Mouse (Mus musculus): ENCODE measurements around the gene 1700001O22Rik. TPM values are rescaled to one million over a fixed set of nuclear protein-coding genes. Genes with fewer than 3 reads are reported as not detected.
A peak's percentile ranks its signal among the peaks of the same experiment; 100 is the strongest.

1700001O22Rik gene
- polyA plus RNA-seq (2014; fragmentation: Nextera tagmentation; extraction: Ambion mirVana) = 2.7 and 4.0 TPM in 2 replicates

DNA sequence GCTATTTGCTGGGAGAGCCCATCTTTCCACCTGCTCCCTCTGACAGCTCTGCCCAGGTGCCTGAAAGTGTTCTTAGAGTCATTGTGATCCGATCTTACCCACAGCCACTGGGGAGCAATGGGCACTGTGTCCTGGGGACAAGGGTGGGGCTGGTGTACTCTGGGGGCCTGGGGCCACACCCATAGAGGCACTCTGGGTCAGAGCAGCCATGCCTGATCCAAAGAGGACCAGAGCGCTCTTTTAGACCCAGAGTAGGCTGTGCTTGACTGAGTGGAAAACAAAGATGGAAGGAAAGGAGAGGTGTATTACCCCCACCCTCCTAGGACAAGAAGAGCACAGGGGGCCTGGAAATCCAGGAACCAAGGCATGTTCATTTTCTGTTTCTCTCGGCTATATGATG, at the start of gene 1700001O22Rik:
TSS of gene 1700001O22Rik (minus strand) at position 58 of the 400 bp plus-strand sequence.
- no peak within 1 kb of the TSS for H3K4me3 ChIP-seq (ENCODE audit: low read depth, low read length)
- H3K27ac ChIP-seq (ENCODE audit: low read depth, low read length) = no peak within 1 kb of the TSS
- H3K36me3 ChIP-seq (ENCODE audit: control insufficient read depth, insufficient read depth, low read length) = no peaks in the 10 kb centered on the region
- peaks cover 26% of the 10 kb centered on the region for H3K27me3 ChIP-seq (ENCODE audit: control insufficient read depth, insufficient read depth, low read length)
- H3K9me3 ChIP-seq (ENCODE audit: control insufficient read depth, low read length) = no peaks in the 10 kb centered on the region
- H3K4me2 ChIP-seq (replicated peaks; ENCODE audit: low read depth, low read length) = no peak within 1 kb of the TSS
- DNase-seq (ENCODE audit: low spot score) = no peak
- 92% methylated on average over 3 of the region's 3 CpGs for WGBS
- H3K9ac ChIP-seq (ENCODE audit: low read depth, low read length) = no peak within 1 kb of the TSS
- peaks cover 13% of the 10 kb centered on the region; the same call in 1 of the 2 replicates for H3K4me1 ChIP-seq (replicated peaks; ENCODE audit: control insufficient read depth, insufficient read depth, low read length)
- ATAC-seq (ENCODE audit: low FRiP score) = no peak

DNA sequence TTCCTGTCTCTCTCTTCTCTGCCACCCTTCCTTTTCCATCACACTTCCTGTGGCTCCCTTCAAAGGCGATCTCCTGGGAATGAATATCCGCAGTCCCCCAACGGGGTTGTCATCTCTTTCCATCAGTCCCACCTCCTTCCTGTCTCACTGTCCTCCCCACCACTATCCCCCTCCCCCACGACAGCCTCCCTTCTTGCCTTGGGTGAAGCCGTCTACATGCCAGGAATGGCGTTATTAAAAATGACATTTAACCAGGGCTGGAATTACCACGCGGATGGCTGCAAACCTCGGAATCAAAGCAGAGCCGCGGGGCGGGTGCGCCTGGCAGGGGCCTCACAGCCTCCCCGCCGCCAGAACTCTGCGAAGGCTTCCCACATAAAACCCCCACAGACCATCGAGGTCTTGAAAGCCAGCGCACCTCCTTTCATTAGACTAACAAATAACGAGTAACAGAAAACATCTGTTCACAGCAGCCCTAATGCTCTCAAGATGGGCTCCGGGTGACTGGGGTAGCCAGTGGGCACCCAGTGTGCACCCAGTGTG, 49.4 kb upstream of the 1700001O22Rik start:
- Histone ChIP-seq H3K4me2 (replicated peaks; ENCODE audit: low read depth, low read length) (no peak overlapping the region), H3K9ac (ENCODE audit: low read depth, low read length) (no peak overlapping the region), H3K9me3 (ENCODE audit: control insufficient read depth, low read length) (no peaks in the 10 kb centered on the region), H3K4me3 (ENCODE audit: low read depth, low read length) (no peak overlapping the region), H3K27me3 (ENCODE audit: control insufficient read depth, insufficient read depth, low read length) (no peaks in the 10 kb centered on the region), H3K4me1 (replicated peaks; ENCODE audit: control insufficient read depth, insufficient read depth, low read length) (no peaks in the 10 kb centered on the region; the same call in 1 of the 2 replicates), H3K27ac (ENCODE audit: low read depth, low read length) (no peak overlapping the region), H3K36me3 (ENCODE audit: control insufficient read depth, insufficient read depth, low read length) (no peaks in the 10 kb centered on the region)
- no peak for DNase-seq (ENCODE audit: low spot score)
- no peak for ATAC-seq (ENCODE audit: low FRiP score)
- WGBS = 38% methylated on average over 20 of the region's 20 CpGs

DNA sequence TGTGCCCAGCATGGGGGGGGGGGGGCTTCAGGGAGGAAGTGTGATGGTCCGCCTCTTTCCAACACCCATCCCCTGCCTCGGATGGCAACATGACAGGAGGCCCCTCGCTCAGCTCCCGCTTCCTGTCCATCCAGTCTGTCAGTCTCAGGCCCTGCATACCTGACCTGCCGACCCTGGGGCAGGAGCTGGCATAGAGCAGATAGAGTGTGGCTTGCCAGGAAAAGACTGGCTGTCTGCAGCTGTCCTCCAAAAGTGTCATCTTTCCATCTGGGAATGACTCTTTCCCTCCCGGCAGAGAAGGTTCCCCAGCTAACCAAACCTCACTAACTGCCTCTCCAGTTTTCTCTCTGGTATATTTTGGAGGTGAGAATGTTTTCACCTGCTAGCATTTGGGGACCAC, 47.1 kb upstream of the 1700001O22Rik start:
- Histone ChIP-seq H3K9me3 (ENCODE audit: control insufficient read depth, low read length) (no peaks in the 10 kb centered on the region), H3K4me2 (replicated peaks; ENCODE audit: low read depth, low read length) (no peak overlapping the region), H3K27me3 (ENCODE audit: control insufficient read depth, insufficient read depth, low read length) (peaks cover 6% of the 10 kb centered on the region), H3K4me3 (ENCODE audit: low read depth, low read length) (no peak overlapping the region), H3K36me3 (ENCODE audit: control insufficient read depth, insufficient read depth, low read length) (no peaks in the 10 kb centered on the region), H3K9ac (ENCODE audit: low read depth, low read length) (no peak overlapping the region), H3K4me1 (replicated peaks; ENCODE audit: control insufficient read depth, insufficient read depth, low read length) (peaks cover 2% of the 10 kb centered on the region; the same call in 1 of the 2 replicates), H3K27ac (ENCODE audit: low read depth, low read length) (no peak overlapping the region)
- DNase-seq (ENCODE audit: low spot score) (no peak), ATAC-seq (ENCODE audit: low FRiP score) (no peak)
- WGBS = 52% methylated on average over 6 of the region's 6 CpGs

DNA sequence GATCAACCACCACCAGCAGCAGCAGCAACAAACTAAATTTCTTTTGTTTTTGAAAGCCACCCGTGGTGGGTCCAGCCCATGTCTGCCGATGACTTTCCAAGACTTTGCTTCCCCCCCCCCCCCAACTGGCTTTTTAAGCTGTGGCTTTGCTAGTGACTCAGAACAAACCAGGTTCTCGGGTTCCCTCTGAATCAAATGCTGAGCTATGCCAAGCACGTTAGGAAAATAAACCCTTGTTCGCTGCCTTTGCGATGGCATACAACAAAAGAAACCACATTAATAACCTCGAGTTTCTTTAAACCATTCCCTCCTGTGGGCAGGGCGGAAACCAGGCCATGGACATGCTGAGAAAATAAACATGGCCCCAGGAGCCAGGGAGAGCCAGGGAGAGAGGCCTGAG, 44.7 kb upstream of the 1700001O22Rik start:
- WGBS = 59% methylated on average over 8 of the region's 8 CpGs
- ATAC-seq (ENCODE audit: low FRiP score) = no peak
- no peaks in the 10 kb centered on the region for H3K36me3 ChIP-seq (ENCODE audit: control insufficient read depth, insufficient read depth, low read length)
- peaks cover 2% of the 10 kb centered on the region; the same call in 1 of the 2 replicates for H3K4me1 ChIP-seq (replicated peaks; ENCODE audit: control insufficient read depth, insufficient read depth, low read length)
- H3K27ac ChIP-seq (ENCODE audit: low read depth, low read length) = no peak overlapping the region
- peaks cover 21% of the 10 kb centered on the region for H3K27me3 ChIP-seq (ENCODE audit: control insufficient read depth, insufficient read depth, low read length)
- H3K4me2 ChIP-seq (replicated peaks; ENCODE audit: low read depth, low read length) = no peak overlapping the region
- DNase-seq (ENCODE audit: low spot score) = no peak
- H3K4me3 ChIP-seq (ENCODE audit: low read depth, low read length) = no peak overlapping the region
- H3K9me3 ChIP-seq (ENCODE audit: control insufficient read depth, low read length) = no peaks in the 10 kb centered on the region
- H3K9ac ChIP-seq (ENCODE audit: low read depth, low read length) = no peak overlapping the region

DNA sequence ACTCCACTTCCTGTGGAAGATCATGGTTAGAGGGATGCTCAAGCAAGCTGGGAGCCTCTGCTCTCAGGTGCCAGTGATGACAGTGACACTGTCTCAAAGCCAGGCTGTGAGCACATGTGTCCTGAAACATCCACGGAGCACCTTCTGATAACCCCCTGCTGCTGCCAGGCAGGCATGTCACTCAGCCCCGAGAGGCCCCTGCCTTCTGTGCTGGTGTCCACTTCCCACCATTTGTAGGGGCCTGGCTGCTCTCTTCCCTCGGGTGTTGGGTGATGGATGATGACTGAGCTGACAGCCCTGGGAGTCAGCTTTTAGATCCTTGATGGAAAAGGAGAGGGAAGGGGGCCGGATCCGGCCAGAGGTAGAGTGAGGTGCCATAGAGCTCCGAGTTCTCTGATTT, 43.3 kb upstream of the 1700001O22Rik start:
- H3K9ac ChIP-seq (ENCODE audit: low read depth, low read length) = 0 out of 2 replicates have a peak overlapping the region, but pooled peaks have one; percentile 23
- H3K36me3 ChIP-seq (ENCODE audit: control insufficient read depth, insufficient read depth, low read length) = no peaks in the 10 kb centered on the region
- no peaks in the 10 kb centered on the region for H3K9me3 ChIP-seq (ENCODE audit: control insufficient read depth, low read length)
- DNase-seq (ENCODE audit: low spot score) (no peak), ATAC-seq (ENCODE audit: low FRiP score) (no peak)
- WGBS = 12% methylated on average over 6 of the region's 6 CpGs
- H3K4me1 ChIP-seq (replicated peaks; ENCODE audit: control insufficient read depth, insufficient read depth, low read length) = peaks cover 2% of the 10 kb centered on the region; the same call in 1 of the 2 replicates
- peaks cover 21% of the 10 kb centered on the region for H3K27me3 ChIP-seq (ENCODE audit: control insufficient read depth, insufficient read depth, low read length)
- peak overlapping the region; percentile 19; the same call in 1 of the 2 replicates for H3K4me2 ChIP-seq (replicated peaks; ENCODE audit: low read depth, low read length)
- H3K27ac ChIP-seq (ENCODE audit: low read depth, low read length) = no peak overlapping the region
- H3K4me3 ChIP-seq (ENCODE audit: low read depth, low read length) = no peak overlapping the region

DNA sequence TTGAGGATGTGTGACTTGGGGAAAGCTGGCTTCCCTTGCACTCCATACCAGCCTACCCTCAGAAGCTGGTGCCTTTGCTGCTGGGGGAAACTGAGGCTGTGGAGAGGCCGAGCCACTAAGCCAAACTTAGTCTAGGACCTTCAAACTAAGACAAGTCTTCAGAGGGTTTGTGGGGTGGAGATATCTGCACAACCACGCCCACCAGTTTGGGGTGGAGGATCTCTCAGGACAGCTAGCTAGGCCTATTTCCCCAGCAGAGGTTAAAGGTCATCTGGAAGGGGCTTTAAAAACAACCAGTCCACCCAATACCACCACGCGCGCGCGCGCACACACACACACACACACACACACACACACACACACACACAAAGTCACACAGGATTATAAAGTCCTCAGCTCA, 42.8 kb upstream of the 1700001O22Rik start:
- H3K36me3 ChIP-seq (ENCODE audit: control insufficient read depth, insufficient read depth, low read length) = no peaks in the 10 kb centered on the region
- no peak overlapping the region for H3K9ac ChIP-seq (ENCODE audit: low read depth, low read length)
- no peak overlapping the region for H3K27ac ChIP-seq (ENCODE audit: low read depth, low read length)
- WGBS = 61% methylated on average over 7 of the region's 8 CpGs
- H3K4me2 ChIP-seq (replicated peaks; ENCODE audit: low read depth, low read length) = peak overlapping the region; percentile 84
- H3K4me3 ChIP-seq (ENCODE audit: low read depth, low read length) = 0 out of 2 replicates have a peak overlapping the region, but pooled peaks have one; percentile 51
- ATAC-seq (ENCODE audit: low FRiP score) = no peak
- peaks cover 2% of the 10 kb centered on the region; the same call in 1 of the 2 replicates for H3K4me1 ChIP-seq (replicated peaks; ENCODE audit: control insufficient read depth, insufficient read depth, low read length)
- DNase-seq (ENCODE audit: low spot score) = no peak
- no peaks in the 10 kb centered on the region for H3K9me3 ChIP-seq (ENCODE audit: control insufficient read depth, low read length)
- H3K27me3 ChIP-seq (ENCODE audit: control insufficient read depth, insufficient read depth, low read length) = peaks cover 21% of the 10 kb centered on the region

DNA sequence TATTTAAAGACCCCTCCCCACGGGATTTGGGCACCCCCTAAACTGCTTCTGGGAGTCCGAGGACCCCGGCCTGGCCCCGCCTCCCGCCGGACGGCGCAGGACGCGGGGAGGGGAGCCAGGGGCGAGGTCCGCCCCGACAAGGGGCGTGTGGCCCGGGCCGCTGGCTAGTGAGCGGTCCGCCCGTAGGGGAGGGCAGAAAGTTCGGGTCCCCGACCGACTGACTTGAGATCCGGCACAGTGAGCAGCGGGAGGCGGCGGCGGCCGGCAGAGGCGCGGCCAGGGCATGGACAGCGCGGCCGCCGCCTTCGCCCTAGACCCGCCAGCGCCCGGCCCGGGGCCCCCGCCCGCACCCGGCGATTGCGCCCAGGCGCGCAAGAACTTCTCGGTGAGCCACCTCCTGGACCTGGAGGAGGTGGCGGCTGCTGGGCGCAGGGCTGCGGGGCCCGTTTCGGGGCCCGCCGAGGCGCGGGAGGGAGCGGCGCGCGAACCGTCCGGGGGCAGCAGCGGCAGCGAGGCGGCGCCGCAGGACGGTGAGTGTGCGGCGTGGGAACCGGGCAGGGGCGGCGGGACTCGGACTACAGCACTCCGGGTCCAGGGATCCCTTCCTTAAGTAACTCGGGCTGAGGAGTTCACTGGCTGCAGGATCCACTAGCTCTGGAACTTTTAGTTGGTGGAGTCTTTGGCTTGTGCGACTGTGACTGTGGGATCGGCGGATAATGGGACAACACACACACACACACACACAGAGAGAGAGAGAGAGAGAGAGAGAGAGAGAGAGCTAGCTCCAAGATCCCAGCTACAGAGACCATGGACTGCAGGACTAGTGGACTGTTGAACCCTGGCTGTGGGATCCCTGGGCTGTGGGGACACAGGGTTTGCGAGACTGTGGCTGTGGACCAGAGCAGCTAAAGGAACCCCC, 42.0 kb upstream of the 1700001O22Rik start:
- Histone ChIP-seq H3K9ac (ENCODE audit: low read depth, low read length) (peak overlapping the region; percentile 65), H3K27me3 (ENCODE audit: control insufficient read depth, insufficient read depth, low read length) (peaks cover 21% of the 10 kb centered on the region), H3K4me1 (replicated peaks; ENCODE audit: control insufficient read depth, insufficient read depth, low read length) (peaks cover 2% of the 10 kb centered on the region; the same call in 1 of the 2 replicates), H3K27ac (ENCODE audit: low read depth, low read length) (no peak overlapping the region), H3K4me3 (ENCODE audit: low read depth, low read length) (peak overlapping the region; percentile 51), H3K4me2 (replicated peaks; ENCODE audit: low read depth, low read length) (peak overlapping the region; percentile 84), H3K9me3 (ENCODE audit: control insufficient read depth, low read length) (no peaks in the 10 kb centered on the region), H3K36me3 (ENCODE audit: control insufficient read depth, insufficient read depth, low read length) (no peaks in the 10 kb centered on the region)
- no peak for ATAC-seq (ENCODE audit: low FRiP score)
- WGBS = 2% methylated on average over 69 of the region's 80 CpGs
- DNase-seq (ENCODE audit: low spot score) = peak; percentile 54

DNA sequence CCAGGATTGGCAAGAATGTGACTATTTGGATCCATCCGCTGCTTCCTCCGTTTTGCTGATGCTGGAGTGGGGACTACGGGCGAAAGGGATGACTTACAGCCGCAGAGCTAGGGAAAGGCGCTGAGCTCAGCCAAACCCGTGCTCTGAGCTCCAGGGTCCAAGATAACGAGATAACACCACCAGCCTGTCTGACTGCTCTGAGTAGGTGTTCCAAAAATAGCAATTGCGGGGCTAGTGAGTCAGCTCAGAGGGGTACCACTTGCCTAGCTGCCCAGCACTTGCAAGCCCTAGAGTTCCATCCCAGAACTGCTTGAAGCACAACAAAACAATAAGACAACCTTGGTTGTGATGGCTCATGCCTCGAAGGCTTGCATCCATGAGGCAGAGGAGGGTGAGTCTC, 39.2 kb upstream of the 1700001O22Rik start:
- 60% methylated on average over 10 of the region's 10 CpGs for WGBS
- ATAC-seq (ENCODE audit: low FRiP score) (no peak), DNase-seq (ENCODE audit: low spot score) (no peak)
- Histone ChIP-seq H3K27ac (ENCODE audit: low read depth, low read length) (no peak overlapping the region), H3K4me1 (replicated peaks; ENCODE audit: control insufficient read depth, insufficient read depth, low read length) (peaks cover 2% of the 10 kb centered on the region; the same call in 1 of the 2 replicates), H3K4me3 (ENCODE audit: low read depth, low read length) (no peak overlapping the region), H3K27me3 (ENCODE audit: control insufficient read depth, insufficient read depth, low read length) (peaks cover 21% of the 10 kb centered on the region), H3K9me3 (ENCODE audit: control insufficient read depth, low read length) (no peaks in the 10 kb centered on the region), H3K36me3 (ENCODE audit: control insufficient read depth, insufficient read depth, low read length) (no peaks in the 10 kb centered on the region), H3K9ac (ENCODE audit: low read depth, low read length) (no peak overlapping the region), H3K4me2 (replicated peaks; ENCODE audit: low read depth, low read length) (no peak overlapping the region)
